Mouse (Mus musculus): ENCODE data around the gene Ppp2r2c.

Ppp2r2c gene

DNA sequence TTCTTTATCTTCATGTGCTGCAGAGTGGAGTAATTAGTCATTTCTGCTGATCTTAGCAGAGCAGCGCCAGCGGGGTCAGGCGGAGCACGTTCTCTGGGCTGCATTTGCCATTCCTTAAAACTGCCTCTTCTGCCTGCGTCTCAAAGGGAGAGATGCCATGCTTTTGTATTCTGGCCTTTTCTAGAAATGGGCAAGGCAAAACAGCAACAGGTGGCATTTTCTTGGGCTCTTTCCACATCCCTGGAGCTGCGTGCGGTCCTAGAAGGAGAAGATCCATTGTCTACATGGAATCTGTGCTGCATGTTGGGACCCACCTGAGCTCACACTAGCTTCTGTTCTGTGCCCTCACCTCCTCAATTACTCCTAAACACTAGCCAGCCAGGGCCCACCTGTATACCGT, 29.7 kb downstream of the Ppp2r2c start:
- in situ Hi-C loops (cut with MboI, MseI), result no loop called here

- in situ Hi-C loops (cut with MboI, MseI), result no loop called here
Observed at GRCm38 (mm10) chr5:36898415-36899109, 30.2 kb downstream of the Ppp2r2c start.

DNA sequence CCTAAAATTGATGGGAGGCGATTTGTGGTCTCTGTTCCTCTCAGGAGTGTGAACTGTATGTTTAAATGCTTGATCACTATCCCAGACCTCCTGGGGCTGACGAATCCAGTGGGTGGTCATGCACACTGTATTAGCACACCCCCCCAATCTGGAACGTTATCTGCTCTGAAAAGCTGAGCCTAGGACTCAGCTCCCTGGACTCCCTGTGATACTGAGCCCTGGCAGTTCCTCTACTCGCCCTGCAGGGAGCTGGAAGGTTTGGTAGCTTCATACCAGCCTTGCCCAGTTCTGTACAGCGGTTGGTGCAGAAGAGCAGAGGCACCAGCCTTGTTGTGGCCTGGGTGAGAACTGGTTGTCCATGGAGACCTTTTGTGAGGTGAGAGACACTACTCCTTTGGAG, 31.1 kb downstream of the Ppp2r2c start:
- in situ Hi-C loops (cut with MboI, MseI), result no loop called here

DNA sequence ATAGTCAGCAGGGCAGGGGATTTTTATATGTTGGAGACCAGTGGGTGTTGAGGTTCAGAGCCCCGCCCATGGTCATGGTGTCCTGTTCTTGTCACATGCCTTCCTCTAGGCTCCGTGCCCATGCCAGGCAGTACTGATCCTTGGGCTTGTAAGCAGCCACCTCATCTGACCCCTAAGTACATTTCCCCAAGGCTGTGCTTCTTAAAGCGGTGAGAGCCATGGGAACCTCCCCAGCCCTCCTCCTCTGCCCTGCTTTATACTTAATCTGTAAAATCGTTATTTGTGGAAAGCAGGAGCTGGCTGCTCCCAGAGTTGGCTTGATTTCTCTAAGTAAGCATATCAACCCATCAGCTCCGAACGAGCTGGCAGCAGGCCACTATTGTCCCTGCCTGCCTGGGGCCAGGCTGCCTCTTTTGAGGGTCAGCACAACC, 31.9 kb downstream of the Ppp2r2c start:
- in situ Hi-C loops (cut with MboI, MseI), result no loop called here

- in situ Hi-C loops (cut with MboI, MseI), result no loop called here
Observed at GRCm38 (mm10) chr5:36902807-36903206, 34.5 kb downstream of the Ppp2r2c start.

GRCm38 (mm10) chr5:36904131-36904530, 35.8 kb downstream of the Ppp2r2c start:
- in situ Hi-C loops (cut with MboI, MseI), result no loop called here

GRCm38 (mm10) chr5:36904703-36905102, 36.4 kb downstream of the Ppp2r2c start:
- in situ Hi-C loops (cut with MboI, MseI), result no loop called here

- in situ Hi-C loops (cut with MboI, MseI), result no loop called here
Observed at GRCm38 (mm10) chr5:36905216-36905615, 36.9 kb downstream of the Ppp2r2c start.

DNA sequence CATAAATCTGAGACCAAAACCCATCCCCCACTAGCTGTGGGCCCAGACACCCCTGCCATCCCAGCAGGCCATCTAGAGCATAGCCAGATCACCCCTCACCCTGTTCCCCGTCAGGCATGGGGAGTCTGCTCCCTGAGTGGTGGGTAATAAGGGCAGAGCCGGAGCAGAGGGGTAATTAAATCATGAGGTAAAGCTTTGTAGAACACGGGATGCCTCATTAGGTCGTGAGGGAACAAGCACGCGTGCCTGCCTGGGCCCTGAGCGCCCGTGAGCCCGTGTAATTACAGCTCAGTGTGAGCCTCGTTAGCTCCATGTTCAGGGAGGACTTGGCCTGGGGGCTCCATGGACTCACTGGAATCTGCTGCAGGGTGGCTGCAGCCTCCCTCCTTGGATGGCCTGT, 39.4 kb downstream of the Ppp2r2c start:
- in situ Hi-C loops (cut with MboI, MseI), result no loop called here

DNA sequence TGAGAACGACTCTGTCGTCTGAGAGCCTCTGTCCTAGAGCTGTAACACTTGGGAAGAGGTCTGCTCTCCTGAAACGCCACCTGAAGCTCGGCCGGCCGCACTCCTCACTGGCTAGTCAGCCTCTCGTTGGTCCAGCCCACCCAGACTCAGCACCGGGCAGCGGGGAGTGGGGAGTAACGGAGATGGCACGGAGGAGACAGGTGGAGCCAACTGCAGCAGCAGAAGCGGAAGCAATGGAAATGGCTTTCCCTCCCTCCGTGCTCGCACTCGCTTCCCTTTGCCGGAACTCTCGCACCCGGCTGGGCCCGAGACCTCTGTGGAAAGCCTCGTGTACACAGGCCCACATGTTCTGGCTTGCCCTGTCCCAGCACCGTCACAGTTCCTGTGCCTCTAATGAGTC, 41.2 kb downstream of the Ppp2r2c start:
- in situ Hi-C loops (cut with MboI, MseI), result no loop called here

DNA sequence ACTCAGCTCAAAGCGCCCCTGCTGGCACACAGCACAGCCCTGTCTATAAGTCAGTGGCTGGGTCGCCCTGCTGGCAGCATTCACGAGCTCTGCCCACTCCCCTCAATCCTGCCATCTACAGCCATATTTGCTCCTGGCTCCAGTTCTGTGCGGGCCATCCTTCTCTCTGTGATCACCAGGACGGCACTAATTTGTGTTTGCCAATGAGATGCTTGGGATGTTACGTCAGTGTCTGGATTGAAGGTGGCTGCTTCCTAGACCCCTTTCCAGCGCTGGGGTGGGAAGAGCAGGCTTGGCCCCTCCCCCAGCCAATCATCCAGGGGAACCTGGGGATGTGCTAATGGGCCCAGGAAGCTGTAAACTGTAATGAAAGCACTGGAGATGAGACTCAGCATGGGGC, 42.7 kb downstream of the Ppp2r2c start:
- in situ Hi-C loops (cut with MboI, MseI), result no loop called here

DNA sequence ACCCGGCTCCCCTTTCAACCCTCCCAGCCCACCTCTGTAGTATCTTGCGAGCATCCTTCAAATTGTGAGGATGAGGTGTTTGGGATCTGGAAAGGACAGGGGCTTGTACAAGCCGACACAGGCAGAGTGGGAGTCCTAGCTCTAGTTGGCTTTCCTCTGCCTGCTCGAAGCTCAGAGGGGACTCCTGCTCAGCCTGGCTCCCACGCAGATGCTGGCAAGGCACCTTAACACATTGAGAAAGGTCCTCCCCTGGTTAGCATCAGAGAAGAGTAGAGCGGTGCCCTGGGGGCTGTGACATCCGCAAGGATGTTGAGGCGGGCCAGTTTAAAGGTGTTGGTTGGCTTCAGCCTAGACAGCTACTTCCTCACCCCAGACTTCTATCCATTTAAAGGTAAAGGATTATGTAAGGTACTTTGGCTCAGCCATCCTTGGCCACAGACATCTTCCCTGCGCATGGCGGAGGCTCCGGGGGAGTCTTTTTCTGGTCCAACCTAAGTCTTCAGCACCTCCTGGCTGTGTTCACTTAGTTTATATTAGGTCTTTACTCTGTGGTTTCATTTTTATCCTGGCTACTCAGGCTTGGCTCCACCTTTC, 43.5 kb downstream of the Ppp2r2c start:
- in situ Hi-C loops (cut with MboI, MseI), result no loop called here

- in situ Hi-C loops (cut with MboI, MseI), result no loop called here
Observed at GRCm38 (mm10) chr5:36912602-36913310, 44.4 kb downstream of the Ppp2r2c start.

DNA sequence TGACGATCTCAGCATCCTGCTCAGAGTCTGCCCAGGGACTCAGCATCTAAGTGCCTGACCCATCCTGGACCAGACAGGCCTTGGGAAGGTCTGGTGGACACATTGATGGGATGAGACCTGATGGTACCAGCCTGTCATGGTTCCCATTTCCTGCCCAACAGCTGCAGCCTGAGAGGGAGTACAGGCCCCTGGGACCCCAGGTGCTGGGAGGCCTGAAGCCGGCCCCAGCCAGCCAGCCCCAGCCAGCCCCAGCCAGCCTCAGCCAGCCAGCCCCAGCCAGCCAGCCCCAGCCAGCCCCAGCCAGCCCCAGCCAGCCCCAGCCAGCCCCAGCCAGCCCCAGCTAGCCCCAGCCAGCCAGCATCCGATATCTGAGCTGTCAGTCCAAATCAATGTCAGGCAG, 46.9 kb downstream of the Ppp2r2c start:
- in situ Hi-C loops (cut with MboI, MseI), result no loop called here

- in situ Hi-C loops (cut with MboI, MseI), result no loop called here
Observed at GRCm38 (mm10) chr5:36916581-36916980, 48.3 kb downstream of the Ppp2r2c start.

DNA sequence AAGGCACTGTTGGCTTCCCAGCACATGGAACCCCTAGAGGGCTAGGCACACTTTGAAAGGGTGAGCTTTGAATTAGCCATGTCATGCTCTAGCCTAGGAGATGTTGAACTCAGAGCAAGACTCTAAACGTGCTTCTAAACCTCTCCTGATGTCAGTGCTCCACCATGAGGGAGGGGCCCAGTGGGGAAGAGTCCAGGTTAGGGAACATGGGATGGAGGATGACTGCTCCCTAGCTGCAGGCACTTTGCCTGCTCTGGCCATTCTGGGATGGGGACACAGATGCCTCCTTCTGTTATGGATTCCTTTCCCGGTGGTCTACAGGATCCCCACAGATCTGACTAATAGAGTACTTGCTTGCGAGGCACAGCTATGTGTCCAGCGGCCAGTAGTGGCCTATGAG, 48.9 kb downstream of the Ppp2r2c start:
- in situ Hi-C loops (cut with MboI, MseI), result no loop called here

GRCm38 (mm10) chr5:36918016-36918415, 49.7 kb downstream of the Ppp2r2c start:
- in situ Hi-C loops (cut with MboI, MseI), result no loop called here

GRCm38 (mm10) chr5:36920072-36920471, 51.8 kb downstream of the Ppp2r2c start:
- in situ Hi-C loops (cut with MboI, MseI), result no loop called here

- in situ Hi-C loops (cut with MboI, MseI), result no loop called here
Observed at GRCm38 (mm10) chr5:36921871-36922270, 53.6 kb downstream of the Ppp2r2c start.

DNA sequence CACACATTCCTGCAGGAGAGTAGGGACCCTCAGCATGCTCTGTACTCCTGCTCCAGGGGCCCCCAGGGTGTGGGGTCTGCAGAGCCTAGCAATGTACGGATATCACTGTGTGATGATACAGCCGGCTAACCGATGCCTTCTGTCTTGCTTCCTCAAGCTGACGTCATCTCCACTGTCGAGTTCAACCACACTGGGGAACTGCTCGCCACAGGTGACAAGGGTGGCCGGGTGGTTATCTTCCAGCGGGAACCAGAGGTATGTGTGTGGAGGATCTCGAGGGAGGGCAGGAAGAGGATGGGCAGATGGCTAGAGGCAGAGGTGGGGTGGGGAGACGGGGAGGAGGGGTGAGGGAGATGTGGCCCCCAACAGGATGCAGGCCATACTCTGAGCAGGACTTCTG, 54.5 kb downstream of the Ppp2r2c start:
- in situ Hi-C loops (cut with MboI, MseI), result no loop called here

GRCm38 (mm10) chr5:36923826-36924700, 55.8 kb downstream of the Ppp2r2c start:
- in situ Hi-C loops (cut with MboI, MseI), result no loop called here

- in situ Hi-C loops (cut with MboI, MseI), result no loop called here
Observed at GRCm38 (mm10) chr5:36928701-36929100, 60.4 kb downstream of the Ppp2r2c start.
